Mouse (Mus musculus): ENCODE measurements around the gene Thumpd3.

DNA sequence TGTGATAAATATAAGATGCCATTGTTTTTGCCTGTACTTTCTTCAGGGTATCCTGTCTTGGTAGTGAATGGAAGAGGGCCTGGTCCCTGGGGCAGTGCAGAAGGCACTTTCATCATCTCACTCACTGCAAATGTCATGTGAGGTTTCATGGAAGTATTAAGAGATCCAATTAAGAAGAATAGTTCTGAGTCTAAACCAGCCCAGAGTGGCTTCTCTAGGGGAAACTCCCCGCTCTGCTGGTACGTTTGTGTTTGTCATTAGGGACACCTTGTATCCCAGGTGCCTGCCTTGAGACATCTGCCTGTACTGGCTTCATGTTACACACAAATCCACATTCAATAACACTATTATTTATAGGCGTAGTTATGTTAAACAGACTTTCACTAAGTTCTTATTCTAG is 63.4 kb downstream of the Thumpd3 start:
- TF ChIP-seq CTCF (IDR thresholded peaks at IDR 0.05; ENCODE audit: low read depth) (no peak), EP300 (optimal IDR thresholded peaks at IDR 0.05) (no peak)

Data from stomach, postnatal 0 days (tissue).